20 mouse cellular contexts compared by ENCODE assay signal in the genomic region with DNA sequence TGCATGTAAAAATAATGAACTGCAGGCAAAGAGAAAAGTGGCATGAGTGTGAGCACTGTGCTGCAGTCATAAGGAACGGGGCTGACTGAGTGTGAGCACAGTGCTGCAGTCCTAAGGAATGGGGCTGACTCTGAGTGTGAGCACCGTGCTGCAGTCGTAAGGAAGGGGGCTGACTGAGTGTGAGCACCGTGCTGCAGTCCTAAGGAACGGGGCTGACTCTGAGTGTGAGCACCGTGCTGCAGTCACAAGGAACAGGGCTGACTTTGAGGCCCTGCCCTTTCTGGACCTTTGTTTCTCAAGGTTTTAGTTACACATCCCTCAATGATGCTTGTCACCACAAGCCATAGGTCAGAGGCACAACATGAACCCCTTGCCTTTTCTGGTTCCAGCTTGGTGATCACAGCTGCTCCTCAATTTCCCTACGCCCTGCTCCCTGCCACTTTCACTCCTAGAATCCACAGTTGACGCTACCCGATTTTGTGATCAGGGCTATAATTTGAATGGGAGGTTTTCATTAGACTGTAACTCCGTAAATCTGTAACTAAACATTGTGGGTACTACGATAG. TPM values are rescaled to one million over a fixed set of nuclear protein-coding genes. Genes with fewer than 3 reads are reported as not detected.
DNase-seq lines count a peak whose midpoint lies in the region; ATAC-seq and TF ChIP-seq lines count a peak whose summit lies in the region.
"Had no signal": no experiment of that assay in that cellular context is flagged by ENCODE, and none has a peak within 500 bp of the region (broad histone marks: within the 10 kb centered on the region; RNA-seq: fewer than 3 reads in every experiment).

No protein-coding gene starts in this region.

- H3K36me3 ChIP-seq in kidney, embryonic 15.5 days, result peaks cover 24% of the 10 kb centered on the region
- H3K36me3 ChIP-seq in kidney, postnatal 0 days (ENCODE audit: insufficient read depth, low read length), result no peaks in the 10 kb centered on the region
- H3K36me3 ChIP-seq in forebrain, embryonic 16.5 days (ENCODE audit: control insufficient read depth, insufficient read depth), result peaks cover 2% of the 10 kb centered on the region

- H3K27ac ChIP-seq in kidney, embryonic 15.5 days, result peak overlapping the region; percentile 54
- H3K27ac ChIP-seq in kidney, postnatal 0 days, result no peak overlapping the region
- H3K27ac ChIP-seq in cortical plate, adult 2 months (ENCODE audit: insufficient read depth, low read length), result 0 out of 2 replicates have a peak overlapping the region, but pooled peaks have one; percentile 1
- H3K27ac ChIP-seq in forebrain, embryonic 16.5 days (ENCODE audit: low read length), result no peak overlapping the region
- H3K27ac ChIP-seq: embryonic facial prominence, embryonic 10.5 days; embryonic facial prominence, embryonic 12.5 days; forebrain, embryonic 13.5 days; forebrain, embryonic 15.5 days had no signal

- H3K4me2 ChIP-seq in kidney, embryonic 15.5 days, result peak overlapping the region; percentile 30
- H3K4me2 ChIP-seq in kidney, postnatal 0 days (ENCODE audit: low read length), result peak overlapping the region; percentile 37
- no peak overlapping the region for H3K4me2 ChIP-seq in forebrain, embryonic 16.5 days (ENCODE audit: low read length)
- H3K4me2 ChIP-seq: embryonic facial prominence, embryonic 12.5 days; forebrain, embryonic 13.5 days; forebrain, embryonic 15.5 days had no signal

- DNase-seq in heart, adult 11 months, result peak; percentile 10
- no peak for DNase-seq in heart, postnatal 36 days
- no peak for DNase-seq in kidney, adult 9 months
- DNase-seq in kidney, postnatal 0 days (ENCODE audit: low spot score), result peak; percentile 25
- no peak for DNase-seq in kidney, adult 11 months
- DNase-seq: adrenal gland, postnatal 10 days; adrenal gland, postnatal 25 days; cerebellum, adult 11 months; cerebellum, adult 18-20 months; cerebellum, adult 8-10 months; cerebellum, adult 9-11 months; cerebellum, postnatal 14 days; cerebellum, postnatal 36 days had no signal

- TF ChIP-seq CTCF in kidney, postnatal 0 days (IDR thresholded peaks at IDR 0.05; ENCODE audit: low read depth), result no peak
- TF ChIP-seq CTCF in cortical plate, adult 2 months (IDR thresholded peaks at IDR 0.05; ENCODE audit: extremely low read depth, insufficient read depth, low read length), result no peak

- H3K9me3 ChIP-seq in kidney, embryonic 15.5 days (replicated peaks), result no peaks in the 10 kb centered on the region
- no peaks in the 10 kb centered on the region for H3K9me3 ChIP-seq in kidney, postnatal 0 days (replicated peaks; ENCODE audit: low read length)
- no peaks in the 10 kb centered on the region for H3K9me3 ChIP-seq in forebrain, embryonic 16.5 days (ENCODE audit: control insufficient read depth, low read length)
- H3K9me3 ChIP-seq: embryonic facial prominence, embryonic 10.5 days; embryonic facial prominence, embryonic 12.5 days; forebrain, embryonic 13.5 days; forebrain, embryonic 15.5 days had no signal

- peaks cover 11% of the 10 kb centered on the region; the same call in 1 of the 2 replicates for H3K4me1 ChIP-seq in kidney, embryonic 15.5 days
- H3K4me1 ChIP-seq in kidney, postnatal 0 days (replicated peaks; ENCODE audit: insufficient read depth, low read length), result no peaks in the 10 kb centered on the region; the same call in 1 of the 2 replicates
- no peaks in the 10 kb centered on the region for H3K4me1 ChIP-seq in cortical plate, adult 2 months (ENCODE audit: control insufficient read depth, insufficient read depth, low read length)
- no peaks in the 10 kb centered on the region for H3K4me1 ChIP-seq in forebrain, embryonic 16.5 days (replicated peaks; ENCODE audit: control insufficient read depth, insufficient read depth, low read length)
- H3K4me1 ChIP-seq: embryonic facial prominence, embryonic 12.5 days; forebrain, embryonic 13.5 days; forebrain, embryonic 15.5 days had no signal

- TF ChIP-seq POLR2A in cortical plate, adult 2 months (IDR thresholded peaks at IDR 0.05; ENCODE audit: extremely low read depth, insufficient read depth, low read length), result no peak

- no peaks in the 10 kb centered on the region for H3K27me3 ChIP-seq in kidney, embryonic 15.5 days
- H3K27me3 ChIP-seq in kidney, postnatal 0 days (ENCODE audit: insufficient read depth, low read length), result no peaks in the 10 kb centered on the region
- H3K27me3 ChIP-seq in forebrain, embryonic 16.5 days (replicated peaks; ENCODE audit: control insufficient read depth, insufficient read depth, low read length), result no peaks in the 10 kb centered on the region
- H3K27me3 ChIP-seq: embryonic facial prominence, embryonic 12.5 days; forebrain, embryonic 13.5 days; forebrain, embryonic 15.5 days had no signal

- no peak overlapping the region; the same call in 1 of the 2 replicates for H3K9ac ChIP-seq in kidney, embryonic 15.5 days
- H3K9ac ChIP-seq in kidney, postnatal 0 days (ENCODE audit: low read depth, low read length), result no peak overlapping the region
- H3K9ac ChIP-seq in forebrain, embryonic 16.5 days (replicated peaks; ENCODE audit: low read depth, low read length), result no peak overlapping the region
- H3K9ac ChIP-seq: embryonic facial prominence, embryonic 12.5 days; forebrain, embryonic 13.5 days; forebrain, embryonic 15.5 days had no signal

- ATAC-seq in kidney, embryonic 15.5 days (replicated peaks; ENCODE audit: low FRiP score), result peak; percentile 87
- 0 out of 2 replicates have a peak, but pooled peaks have one; percentile 36 for ATAC-seq in kidney, postnatal 0 days (replicated peaks; ENCODE audit: low FRiP score, low read depth)
- ATAC-seq in forebrain, embryonic 16.5 days, result no peak
- ATAC-seq: forebrain, embryonic 13.5 days; forebrain, embryonic 15.5 days had no signal

- intact Hi-C loops in heart, postnatal 36 days (cut with DNase I), result no loop called here

- no peak overlapping the region for H3K4me3 ChIP-seq in kidney, embryonic 15.5 days (replicated peaks)
- no peak overlapping the region for H3K4me3 ChIP-seq in kidney, postnatal 0 days (replicated peaks; ENCODE audit: low read depth, low read length)
- no peak overlapping the region for H3K4me3 ChIP-seq in cortical plate, adult 2 months (ENCODE audit: insufficient read depth, low read length)
- no peak overlapping the region for H3K4me3 ChIP-seq in forebrain, embryonic 16.5 days (replicated peaks; ENCODE audit: low read length)
- H3K4me3 ChIP-seq: embryonic facial prominence, embryonic 10.5 days; embryonic facial prominence, embryonic 12.5 days; forebrain, embryonic 13.5 days; forebrain, embryonic 15.5 days had no signal

- 41% methylated on average over 11 of the region's 11 CpGs for WGBS in kidney, embryonic 15.5 days
- WGBS in kidney, postnatal 0 days, result 39% methylated on average over 11 of the region's 11 CpGs
- 90% methylated on average over 11 of the region's 11 CpGs for WGBS in forebrain, embryonic 16.5 days

RNA-seq across cellular contexts. Expression of gene Tarsl2, which starts 18.6 kb away (rescaled TPM):
- 10 to 100 TPM; 33.8 to 36.7 TPM for total RNA-seq in heart, postnatal 36 days (2021)
- 10.3 and 11.1 TPM in 2 replicates for polyA plus RNA-seq in kidney, embryonic 15.5 days (2015; fragmentation: Nextera tagmentation; extraction: Ambion mirVana)
- 9.9 and 10.8 TPM in 2 replicates for polyA plus RNA-seq in kidney, postnatal 0 days (2015; fragmentation: Nextera tagmentation; extraction: Ambion mirVana)
- polyA plus RNA-seq in cortical plate, adult 2 months (2012; rRNA removed), result 21.7 and 22.0 TPM in 2 replicates
- polyA plus RNA-seq in forebrain, embryonic 16.5 days (2015; fragmentation: Nextera tagmentation; extraction: Ambion mirVana), result 14.6 and 16.6 TPM in 2 replicates

RNA-seq across cellular contexts. Expression of gene Tm2d3, which starts 27.7 kb away (rescaled TPM):
- 10 to 100 TPM; 18.2 to 19.0 TPM for total RNA-seq in heart, postnatal 36 days (2021)
- 88.1 and 89.8 TPM in 2 replicates for polyA plus RNA-seq in kidney, embryonic 15.5 days (2015; fragmentation: Nextera tagmentation; extraction: Ambion mirVana)
- 108 and 119 TPM in 2 replicates for polyA plus RNA-seq in kidney, postnatal 0 days (2015; fragmentation: Nextera tagmentation; extraction: Ambion mirVana)
- 113 and 118 TPM in 2 replicates for polyA plus RNA-seq in cortical plate, adult 2 months (2012; rRNA removed)
- polyA plus RNA-seq in forebrain, embryonic 16.5 days (2015; fragmentation: Nextera tagmentation; extraction: Ambion mirVana), result 80.9 and 86.9 TPM in 2 replicates

Comparison
In these comparisons a context has a peak if more than half of its experiments do, and no peak if none do; other contexts are left out.
1. DNase-seq: peak in heart, adult 11 months (single experiment) and kidney, postnatal 0 days (single experiment); none in heart, postnatal 36 days (0 of 2), kidney, adult 9 months (single experiment) and kidney, adult 11 months (single experiment).
2. H3K27ac ChIP-seq: peak in kidney, embryonic 15.5 days (single experiment) and cortical plate, adult 2 months (single experiment); none in kidney, postnatal 0 days (single experiment) and forebrain, embryonic 16.5 days (single experiment).